Mouse (Mus musculus) erythroblast, adult 5-6 weeks (primary cell): ENCODE measurements around the gene Grin2c. TPM values are rescaled to one million over a fixed set of nuclear protein-coding genes. Genes with fewer than 3 reads are reported as not detected.

ENCODE experiments used
- ATAC-seq: replicated peaks from 2 replicates; pipeline ENCODE4 v1.8.0; 2016; ENCODE audit warnings: moderate number of reproducible peaks, mild to moderate bottlenecking, moderate TSS enrichment, inconsistent platforms; ENCODE audit not compliant: poor library complexity, low FRiP score, severe bottlenecking
- total RNA-seq, 2 experiments: library from RNA; stranded (forward) in 1 of 2; stranded (reverse) in 1 of 2; fragments of 150-400 nt in 1 of 2; fragments of 200-764, 138-1000 nt in 1 of 2; gene quantifications; 2 replicates each; pipeline versions ENCODE4 v1.2.3 to v1.2.4; 2015 to 2017; ENCODE audit warnings: low replicate concordance in 2 of 2

Grin2c gene
- total RNA-seq, 2 experiments from 2014 or later: not detected

DNA sequence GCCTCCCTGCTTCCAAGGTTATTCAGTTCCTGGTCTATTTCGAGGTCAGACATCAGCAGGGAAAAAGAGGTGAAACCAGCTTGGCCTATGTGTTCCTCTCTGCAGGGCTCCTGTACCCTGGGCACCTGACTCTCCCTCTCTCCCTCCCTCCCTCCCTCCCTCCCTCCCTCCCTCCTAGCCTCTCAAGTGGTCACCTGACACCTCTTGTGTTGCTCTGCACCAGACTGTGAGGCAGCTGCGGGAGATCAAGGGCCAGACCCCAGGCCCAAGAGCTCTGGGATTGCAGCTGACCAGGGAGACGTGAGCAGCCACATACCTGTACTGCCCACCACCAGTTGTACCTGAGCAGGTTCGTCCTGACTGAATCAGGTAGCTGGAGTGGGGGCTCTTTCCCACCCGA is 51.9 kb downstream of the Grin2c start:
- no peak for ATAC-seq

DNA sequence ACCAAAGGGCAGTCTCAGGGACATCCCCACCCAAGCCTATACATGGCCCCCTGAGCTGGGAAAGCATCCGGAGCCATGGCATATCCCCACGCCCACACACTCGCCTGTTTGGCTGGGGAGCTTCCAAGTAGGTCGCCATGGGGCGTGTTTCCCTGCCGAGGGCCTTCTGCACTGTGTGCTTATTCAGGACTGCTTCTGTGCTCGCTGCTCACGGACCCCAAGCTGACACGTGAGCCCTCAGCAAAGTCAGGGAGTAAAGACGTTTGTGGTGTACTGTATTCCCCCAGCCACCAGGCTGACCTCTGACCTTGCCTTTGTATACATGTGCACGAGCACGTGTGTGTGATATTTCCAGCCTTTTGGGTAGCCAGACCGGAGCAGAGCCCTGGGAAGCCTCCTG is 54.9 kb downstream of the Grin2c start:
- ATAC-seq: no peak

DNA sequence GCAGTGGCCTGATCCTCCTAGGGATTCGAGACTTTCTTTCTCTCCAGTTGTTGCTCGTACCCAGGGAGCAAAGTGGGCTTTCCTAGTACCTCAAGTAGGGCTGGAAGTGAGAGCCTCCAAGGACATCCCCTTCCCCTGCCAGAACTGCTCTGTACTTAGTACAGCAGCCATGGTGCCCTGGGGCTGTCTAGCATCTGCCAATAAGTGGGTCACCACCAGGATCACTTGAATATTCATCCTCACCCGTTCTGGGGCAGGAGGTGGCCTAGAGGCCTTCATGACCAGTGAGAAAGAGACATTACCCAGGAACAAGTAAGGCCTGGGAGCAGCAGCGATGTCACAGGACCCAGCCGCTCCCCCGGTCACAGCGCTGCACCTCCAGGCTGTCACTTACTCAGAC is 57.1 kb downstream of the Grin2c start:
- ATAC-seq: no peak

DNA sequence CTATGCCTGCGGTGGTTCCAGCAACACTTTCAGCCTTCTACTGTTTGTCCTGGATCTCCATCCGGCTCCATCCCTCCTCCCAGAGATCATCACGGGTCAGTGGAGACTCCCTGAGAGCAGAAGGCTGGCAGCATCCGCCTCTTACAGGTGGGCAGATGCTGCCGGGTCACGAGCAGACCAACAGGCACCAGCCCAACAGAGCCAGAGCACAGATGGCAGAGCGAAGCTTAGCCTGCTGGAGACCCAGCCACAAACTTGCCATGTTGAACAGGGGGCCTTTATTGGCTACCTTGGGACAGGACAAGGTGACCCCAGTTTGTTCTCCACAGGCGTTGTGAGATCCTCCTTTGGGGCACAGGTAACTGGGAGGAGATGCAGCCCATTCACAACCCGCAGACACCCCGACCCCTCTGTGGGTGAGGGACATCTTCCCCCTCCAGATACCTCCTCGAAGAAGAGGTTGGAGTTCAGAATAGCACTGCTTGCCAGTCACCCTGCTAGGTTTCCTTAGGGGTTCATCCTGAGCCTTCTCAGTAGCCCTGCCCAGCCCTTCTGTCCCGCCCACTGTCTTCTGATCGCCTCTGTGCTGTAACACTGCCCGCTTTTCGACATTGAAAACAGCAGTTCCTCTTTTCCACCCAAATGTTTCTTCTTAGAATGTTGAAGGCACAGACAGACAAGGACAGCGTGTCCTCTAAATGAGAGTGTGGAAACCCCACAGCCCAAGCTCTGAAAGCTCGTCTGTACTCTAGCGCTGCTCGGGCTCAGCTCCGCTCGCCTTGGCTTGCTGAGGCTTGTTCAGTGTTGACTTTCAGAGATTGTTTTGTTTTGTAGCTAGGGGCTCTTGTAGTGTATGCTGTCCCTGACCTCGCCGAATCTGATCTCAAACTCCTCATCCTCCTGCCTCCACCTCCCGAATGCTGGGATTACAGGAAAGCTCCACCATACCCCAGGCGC is 58.0 kb downstream of the Grin2c start:
- no peak for ATAC-seq

DNA sequence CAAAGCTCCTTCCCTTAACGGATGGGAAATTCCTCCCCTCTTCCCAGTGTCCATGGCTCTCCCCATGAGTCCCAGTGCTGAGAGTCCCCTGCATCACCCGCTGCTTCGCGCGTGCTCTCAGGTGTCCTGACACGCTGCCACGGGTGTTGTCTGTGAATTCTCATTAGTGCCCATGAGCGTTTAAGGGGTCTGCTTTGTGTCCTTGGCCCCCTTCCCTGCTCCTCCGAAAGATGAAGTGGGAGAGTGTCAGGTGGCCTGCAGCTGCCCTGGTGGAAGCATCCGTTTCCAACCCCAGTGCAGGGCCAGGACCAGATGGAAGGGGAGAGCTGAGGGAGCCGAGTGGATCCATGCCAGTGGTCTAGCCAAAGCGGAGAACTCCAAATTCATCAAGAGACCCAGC is 58.9 kb downstream of the Grin2c start:
- no peak for ATAC-seq

DNA sequence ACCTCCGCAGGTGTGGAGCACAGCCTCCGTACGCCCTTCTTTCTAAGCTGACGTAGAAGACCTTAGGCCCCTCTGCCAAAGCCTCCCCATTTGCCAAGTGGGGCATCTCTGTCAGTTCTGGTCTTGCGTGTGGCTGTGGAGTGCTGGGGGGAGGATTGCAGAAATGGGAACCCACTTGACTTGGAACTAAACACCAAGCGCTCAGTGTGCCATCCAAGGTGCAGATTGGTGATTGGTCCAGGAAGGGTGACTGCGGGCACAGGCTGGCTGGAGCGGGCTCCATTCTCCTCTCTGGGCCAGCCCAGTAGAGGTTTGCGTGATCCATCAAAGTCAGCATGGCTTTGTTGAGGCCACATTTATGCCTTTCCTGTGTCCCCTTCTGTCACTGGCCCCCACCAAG is 64.3 kb downstream of the Grin2c start:
- ATAC-seq: no peak

DNA sequence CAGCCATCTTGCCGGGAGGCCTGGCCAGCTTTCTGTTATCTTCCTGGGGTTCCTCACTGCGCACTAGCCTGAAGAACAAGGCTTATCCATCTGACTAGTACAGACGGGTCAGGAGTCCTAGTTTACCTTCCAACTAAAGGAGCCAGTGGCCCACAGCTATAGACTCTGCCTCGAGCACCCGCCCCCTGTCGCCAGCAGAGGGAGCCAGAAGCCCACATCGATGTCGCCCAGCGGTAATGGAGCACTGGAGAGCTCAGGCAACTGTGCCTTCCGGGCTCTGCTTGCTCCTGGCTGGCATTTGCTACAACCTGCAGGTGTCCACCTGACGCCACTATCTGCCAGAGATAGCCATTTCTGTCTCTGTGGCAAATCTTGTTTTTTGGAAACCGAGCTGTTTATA is 64.7 kb downstream of the Grin2c start:
- ATAC-seq: peak; percentile 59

DNA sequence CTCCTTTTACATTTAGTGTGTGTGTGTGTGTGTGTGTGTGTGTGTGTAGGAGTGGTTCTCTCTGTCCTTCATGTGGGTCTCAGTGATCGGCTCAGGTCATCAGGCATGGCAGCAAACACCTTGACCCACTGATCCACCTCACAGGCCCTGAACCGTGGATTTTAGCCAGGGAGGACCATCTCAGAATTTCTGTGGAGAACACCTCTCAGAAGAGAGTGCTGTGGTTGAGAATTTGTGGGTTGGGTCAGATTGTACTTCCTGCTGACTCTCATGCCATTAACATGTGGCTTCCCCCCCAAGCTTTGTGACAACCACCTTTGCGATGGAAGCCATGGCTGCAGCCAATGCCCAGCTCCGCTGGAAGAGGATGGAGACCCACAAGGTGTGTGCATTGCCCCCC is 66.5 kb downstream of the Grin2c start:
- no peak for ATAC-seq

Other genes with a start within 250 kb of the Grin2c start
- gene Cd300ld4, start 240.2 kb downstream of the Grin2c start, total RNA-seq (2015; ENCODE audit: low replicate concordance): 1.7 TPM in 1 of 2 replicates, not detected in the other
- gene Cd300ld4, start 240.2 kb downstream of the Grin2c start, total RNA-seq (2017; ENCODE audit: low replicate concordance): 2.1 TPM in 1 of 2 replicates, not detected in the other
- gene Cd300ld5, start 229.5 kb downstream of the Grin2c start, total RNA-seq (2015; ENCODE audit: low replicate concordance): 1.7 TPM in 1 of 2 replicates, not detected in the other
- gene Cd300ld5, start 229.5 kb downstream of the Grin2c start, total RNA-seq (2017; ENCODE audit: low replicate concordance): not detected in 2 replicates
- 1.7 and 27.2 TPM in 2 replicates for gene Cd300ld3, start 218.8 kb downstream of the Grin2c start, total RNA-seq (2015; ENCODE audit: low replicate concordance)
- gene Cd300ld3, start 218.8 kb downstream of the Grin2c start, total RNA-seq (2017; ENCODE audit: low replicate concordance): 13.0 TPM in 1 of 2 replicates, not detected in the other
- 2.3 and 2.7 TPM in 2 replicates for gene Cd300e, start 205.1 kb downstream of the Grin2c start, total RNA-seq (2015; ENCODE audit: low replicate concordance)
- 0.42 and 0.43 TPM in 2 replicates for gene Cd300e, start 205.1 kb downstream of the Grin2c start, total RNA-seq (2017; ENCODE audit: low replicate concordance)
- 4.8 and 7.5 TPM in 2 replicates for gene Rab37, start 175.8 kb downstream of the Grin2c start, total RNA-seq (2015; ENCODE audit: low replicate concordance)
- gene Rab37, start 175.8 kb downstream of the Grin2c start, total RNA-seq (2017; ENCODE audit: low replicate concordance): 3.8 and 4.3 TPM in 2 replicates
- 6.3 and 17.3 TPM in 2 replicates for gene Cd300lf, start 133.3 kb downstream of the Grin2c start, total RNA-seq (2015; ENCODE audit: low replicate concordance)
- 11.3 and 13.7 TPM in 2 replicates for gene Cd300lf, start 133.3 kb downstream of the Grin2c start, total RNA-seq (2017; ENCODE audit: low replicate concordance)
- 22.2 and 22.5 TPM in 2 replicates for gene Slc9a3r1, start 103.9 kb downstream of the Grin2c start, total RNA-seq (2015; ENCODE audit: low replicate concordance)
- 17.7 and 19.1 TPM in 2 replicates for gene Slc9a3r1, start 103.9 kb downstream of the Grin2c start, total RNA-seq (2017; ENCODE audit: low replicate concordance)
- gene Tmem104, start 79.8 kb downstream of the Grin2c start, total RNA-seq (2015; ENCODE audit: low replicate concordance): 4.6 and 5.2 TPM in 2 replicates
- 0.85 and 1.5 TPM in 2 replicates for gene Tmem104, start 79.8 kb downstream of the Grin2c start, total RNA-seq (2017; ENCODE audit: low replicate concordance)
- gene Nat9, start 79.4 kb downstream of the Grin2c start, total RNA-seq (2015; ENCODE audit: low replicate concordance): 3.1 and 8.8 TPM in 2 replicates
- gene Nat9, start 79.4 kb downstream of the Grin2c start, total RNA-seq (2017; ENCODE audit: low replicate concordance): 8.8 and 10.5 TPM in 2 replicates
- gene Fdxr, start 9.8 kb upstream of the Grin2c start, total RNA-seq (2015; ENCODE audit: low replicate concordance): 4.2 TPM in 1 of 2 replicates, not detected in the other
- 2.9 TPM in 1 of 2 replicates, not detected in the other for gene Fdxr, start 9.8 kb upstream of the Grin2c start, total RNA-seq (2017; ENCODE audit: low replicate concordance)
- 0.21 TPM in 1 of 2 replicates, not detected in the other for gene Fads6, start 30.4 kb upstream of the Grin2c start, total RNA-seq (2015; ENCODE audit: low replicate concordance)
- gene Fads6, start 30.4 kb upstream of the Grin2c start, total RNA-seq (2017; ENCODE audit: low replicate concordance): 0.26 and 0.84 TPM in 2 replicates
- not detected in 2 replicates for gene Otop2, start 39.9 kb upstream of the Grin2c start, total RNA-seq (2015; ENCODE audit: low replicate concordance)
- gene Otop2, start 39.9 kb upstream of the Grin2c start, total RNA-seq (2017; ENCODE audit: low replicate concordance): not detected in 2 replicates
- gene Ush1g, start 54.8 kb upstream of the Grin2c start, total RNA-seq (2015; ENCODE audit: low replicate concordance): not detected in 2 replicates
- not detected in 2 replicates for gene Ush1g, start 54.8 kb upstream of the Grin2c start, total RNA-seq (2017; ENCODE audit: low replicate concordance)
- gene Otop3, start 67.5 kb upstream of the Grin2c start, total RNA-seq (2015; ENCODE audit: low replicate concordance): not detected in 2 replicates
- not detected in 2 replicates for gene Otop3, start 67.5 kb upstream of the Grin2c start, total RNA-seq (2017; ENCODE audit: low replicate concordance)
- 1.2 and 5.2 TPM in 2 replicates for gene Hid1, start 100.5 kb upstream of the Grin2c start, total RNA-seq (2015; ENCODE audit: low replicate concordance)
- 0.26 TPM in 1 of 2 replicates, not detected in the other for gene Hid1, start 100.5 kb upstream of the Grin2c start, total RNA-seq (2017; ENCODE audit: low replicate concordance)
- not detected in 2 replicates for gene Cdr2l, start 114.7 kb upstream of the Grin2c start, total RNA-seq (2015; ENCODE audit: low replicate concordance)
- gene Cdr2l, start 114.7 kb upstream of the Grin2c start, total RNA-seq (2017; ENCODE audit: low replicate concordance): not detected in 2 replicates
- 19.2 and 34.4 TPM in 2 replicates for gene Mrpl58, start 136.5 kb upstream of the Grin2c start, total RNA-seq (2015; ENCODE audit: low replicate concordance)
- 18.0 and 23.0 TPM in 2 replicates for gene Mrpl58, start 136.5 kb upstream of the Grin2c start, total RNA-seq (2017; ENCODE audit: low replicate concordance)
- 282 and 306 TPM in 2 replicates for gene Atp5h, start 152.7 kb upstream of the Grin2c start, total RNA-seq (2015; ENCODE audit: low replicate concordance)
- 240 and 279 TPM in 2 replicates for gene Atp5h, start 152.7 kb upstream of the Grin2c start, total RNA-seq (2017; ENCODE audit: low replicate concordance)
- gene Kctd2, start 152.9 kb upstream of the Grin2c start, total RNA-seq (2015; ENCODE audit: low replicate concordance): 2.1 and 5.9 TPM in 2 replicates
- gene Kctd2, start 152.9 kb upstream of the Grin2c start, total RNA-seq (2017; ENCODE audit: low replicate concordance): 2.8 and 8.3 TPM in 2 replicates
- not detected in 2 replicates for gene Trim80, start 173.3 kb upstream of the Grin2c start, total RNA-seq (2015; ENCODE audit: low replicate concordance)
- not detected in 2 replicates for gene Trim80, start 173.3 kb upstream of the Grin2c start, total RNA-seq (2017; ENCODE audit: low replicate concordance)
- gene Slc16a5, start 195.2 kb upstream of the Grin2c start, total RNA-seq (2015; ENCODE audit: low replicate concordance): not detected in 2 replicates
- gene Slc16a5, start 195.2 kb upstream of the Grin2c start, total RNA-seq (2017; ENCODE audit: low replicate concordance): not detected in 2 replicates
- 2.5 and 3.8 TPM in 2 replicates for gene Armc7, start 208.4 kb upstream of the Grin2c start, total RNA-seq (2015; ENCODE audit: low replicate concordance)
- 1.5 and 5.5 TPM in 2 replicates for gene Armc7, start 208.4 kb upstream of the Grin2c start, total RNA-seq (2017; ENCODE audit: low replicate concordance)
- gene Nt5c, start 224.6 kb upstream of the Grin2c start, total RNA-seq (2015; ENCODE audit: low replicate concordance): 32.8 and 52.3 TPM in 2 replicates
- gene Nt5c, start 224.6 kb upstream of the Grin2c start, total RNA-seq (2017; ENCODE audit: low replicate concordance): 14.1 and 16.0 TPM in 2 replicates
- gene Jpt1, start 247.1 kb upstream of the Grin2c start, total RNA-seq (2015; ENCODE audit: low replicate concordance): 105 and 112 TPM in 2 replicates
- gene Jpt1, start 247.1 kb upstream of the Grin2c start, total RNA-seq (2017; ENCODE audit: low replicate concordance): 114 and 134 TPM in 2 replicates